Mouse (Mus musculus): ENCODE measurements around the gene Sbno2.
"Not testable (repeated sequence)": the region's sequence is repeated elsewhere in the genome, so short reads cannot be mapped to it uniquely, and the experiment has no call there.

The Sbno2 gene

DNA sequence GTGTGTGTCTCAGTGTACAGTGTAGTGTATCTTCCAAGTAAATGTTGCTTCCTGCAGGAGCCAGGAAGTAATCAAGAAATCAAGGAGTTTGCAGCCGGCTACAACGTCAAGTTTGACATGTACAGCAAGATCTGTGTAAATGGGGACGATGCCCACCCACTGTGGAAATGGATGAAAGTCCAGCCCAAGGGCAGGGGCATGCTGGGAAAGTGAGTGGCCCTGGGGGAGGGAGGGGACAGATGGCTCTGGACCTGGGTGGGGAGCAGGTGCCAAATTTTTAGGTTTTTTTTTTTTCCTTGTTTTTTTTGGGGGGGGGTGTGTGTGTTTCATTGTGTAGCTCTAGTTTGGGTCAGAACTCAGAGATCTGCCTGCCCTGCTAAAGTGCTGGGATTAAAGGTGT is 50.5 kb downstream of the Sbno2 start:
- DNase-seq, result not testable (repeated sequence)

DNA sequence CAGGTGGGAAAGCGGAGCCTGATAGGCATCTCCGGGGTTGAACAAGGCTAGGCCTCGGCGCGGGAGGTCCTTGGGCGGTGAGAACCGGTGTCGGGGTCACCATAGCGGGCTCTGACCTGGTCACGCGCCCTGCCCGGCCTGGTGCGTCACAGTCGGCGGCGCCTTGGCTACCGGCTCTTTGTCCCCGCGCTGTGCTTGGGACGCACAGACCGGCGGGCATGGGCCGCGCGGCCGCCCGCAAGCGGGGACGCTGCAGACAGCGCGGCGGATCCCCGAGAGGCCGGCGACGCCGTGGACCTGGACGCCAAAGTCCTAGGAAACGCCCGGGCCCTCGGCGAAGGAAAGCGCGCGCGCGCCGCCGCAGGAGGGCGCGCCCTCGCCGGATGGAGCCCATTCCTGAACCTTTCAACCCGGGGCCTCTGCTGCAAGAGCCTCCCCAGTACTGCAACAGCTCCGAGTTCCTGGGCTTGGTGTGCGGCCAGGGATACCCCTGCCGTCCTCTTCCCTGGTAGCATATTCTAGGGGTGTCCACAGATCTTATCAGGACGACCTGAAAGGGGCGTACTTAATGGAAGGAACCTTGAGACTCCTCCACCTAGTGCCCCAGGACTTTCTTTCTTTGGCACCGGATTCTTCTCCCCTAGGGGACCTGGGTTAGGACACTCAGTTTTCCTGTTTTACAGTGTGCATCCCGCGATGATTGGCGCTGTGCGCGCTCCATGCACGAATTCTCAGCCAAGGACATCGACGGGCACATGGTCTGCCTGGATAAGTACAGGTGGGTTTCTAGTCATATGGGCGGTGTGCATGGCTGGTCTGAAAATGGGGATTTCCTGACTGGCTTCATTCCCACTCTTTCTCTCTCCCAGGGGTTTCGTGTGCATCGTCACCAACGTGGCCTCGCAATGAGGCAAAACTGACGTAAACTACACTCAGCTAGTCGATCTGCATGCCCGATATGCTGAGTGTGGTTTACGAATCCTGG is 51.2 kb downstream of the Sbno2 start:
- peak; percentile 86 for DNase-seq

DNA sequence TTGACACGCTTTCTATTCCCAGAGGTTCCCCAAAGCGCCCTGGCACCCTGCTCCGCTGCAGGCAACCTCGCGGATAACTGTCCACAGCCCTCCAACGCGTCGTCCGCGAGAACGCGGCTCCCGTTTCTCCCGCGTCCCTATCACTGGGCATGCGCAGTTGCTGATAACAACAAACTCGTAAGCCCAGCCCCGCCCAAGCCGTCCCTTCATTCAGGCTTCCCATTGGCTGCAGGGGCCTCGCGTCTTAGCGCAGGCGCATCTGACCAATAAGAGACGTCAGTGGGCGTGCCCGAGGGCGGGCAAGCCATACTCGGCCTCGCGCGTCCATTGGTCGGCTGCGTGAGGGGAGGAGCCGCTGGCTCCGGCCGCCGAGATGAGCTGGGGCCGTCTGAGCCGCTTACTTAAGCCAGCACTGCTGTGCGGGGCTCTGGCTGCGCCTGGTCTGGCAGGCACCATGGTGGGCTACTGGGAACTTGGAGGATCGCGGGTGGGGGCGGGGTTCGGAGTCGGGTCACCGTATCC is 52.1 kb downstream of the Sbno2 start:
- DNase-seq, result peak; percentile 100

DNA sequence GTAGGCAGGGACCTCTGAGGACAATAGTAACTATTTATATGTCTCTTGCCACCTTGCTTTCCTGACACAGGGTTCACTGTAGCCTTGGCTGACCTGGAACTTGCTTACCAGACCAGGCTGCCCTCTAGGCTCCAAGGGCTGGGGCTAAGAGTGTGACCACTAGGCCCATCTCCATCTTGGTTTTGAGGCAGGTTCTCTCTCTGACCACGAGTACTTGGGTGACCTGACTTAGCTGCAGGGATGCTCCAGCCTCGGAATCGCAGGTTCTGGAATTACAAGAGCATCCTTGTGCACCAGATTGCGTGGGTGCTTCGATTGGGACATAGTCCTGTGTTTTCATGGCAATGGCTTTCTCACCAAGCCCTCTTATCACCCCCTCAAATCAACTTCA is 53.0 kb downstream of the Sbno2 start:
- DNase-seq, result no peak

DNA sequence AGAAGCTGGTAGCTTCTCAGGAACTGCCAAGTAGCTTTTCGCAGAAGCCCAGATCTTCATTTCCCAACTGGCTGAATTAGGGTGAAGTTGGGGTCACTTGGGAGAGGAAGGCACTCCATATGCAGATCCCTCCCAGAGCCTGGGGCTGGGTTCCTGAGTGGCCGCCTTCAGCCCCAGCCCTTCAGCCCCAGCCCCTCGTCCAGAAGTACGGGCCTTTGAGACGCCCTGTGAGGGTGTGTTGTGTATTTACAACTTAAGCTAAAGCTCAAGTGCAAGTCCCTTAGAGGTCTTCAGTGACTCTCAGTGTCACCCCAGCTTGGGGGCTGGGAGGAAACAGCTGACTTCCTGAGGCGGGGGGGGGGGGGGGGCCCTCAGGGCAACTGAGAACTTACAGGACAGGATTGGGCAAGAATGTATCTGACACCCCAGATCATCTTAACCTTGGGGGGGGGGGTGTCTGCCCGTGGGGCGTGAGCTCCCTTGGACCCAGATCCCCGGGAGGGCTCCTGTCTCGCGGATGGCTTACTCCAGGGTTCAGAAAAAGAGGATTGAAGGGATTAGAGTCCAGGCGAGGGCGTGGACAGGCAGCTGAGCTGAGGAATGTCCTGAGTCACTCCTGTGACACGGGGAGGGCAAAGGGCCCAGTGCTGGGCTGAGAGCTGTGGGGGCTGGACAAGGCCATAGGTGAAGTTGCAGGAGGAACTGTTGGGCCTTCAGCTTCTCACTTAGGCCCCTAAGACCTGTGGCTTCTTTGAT is 53.6 kb downstream of the Sbno2 start:
- DNase-seq, result peak; percentile 79

DNA sequence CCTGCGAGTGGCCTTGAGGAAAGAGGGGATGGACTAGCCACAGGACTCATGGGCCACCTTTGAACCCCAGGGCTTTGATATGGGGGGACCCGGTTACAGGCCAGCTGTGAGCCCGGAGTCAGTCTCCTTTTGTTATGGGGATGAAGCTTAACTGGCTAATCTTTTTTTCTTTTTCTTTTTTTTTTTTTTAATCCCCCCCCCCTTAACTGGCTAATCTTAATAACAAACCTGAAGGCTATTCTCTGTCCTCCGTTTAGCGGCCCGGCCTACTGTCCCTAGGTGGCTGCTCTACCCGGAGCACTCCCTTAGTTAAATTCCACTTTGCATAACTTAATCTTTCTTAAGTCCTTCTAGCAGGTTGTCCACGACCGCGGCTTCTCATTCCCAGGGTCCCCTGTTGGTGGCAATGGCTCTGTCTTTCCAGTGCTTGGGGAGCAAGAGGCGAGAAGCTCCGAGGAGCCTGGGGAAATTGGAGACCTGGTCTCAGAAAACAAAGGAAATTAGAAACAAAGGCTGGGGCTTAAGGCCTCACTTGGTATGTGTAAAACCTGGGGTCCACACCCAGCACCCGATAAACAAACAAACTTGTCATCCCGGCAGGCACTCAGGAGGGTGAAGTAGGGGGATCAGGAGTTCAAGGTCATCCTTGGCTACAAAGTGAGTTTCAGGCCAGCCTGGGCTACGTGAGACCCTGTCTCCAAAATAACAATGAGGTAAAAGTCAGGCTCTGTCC is 54.3 kb downstream of the Sbno2 start:
- no peak for DNase-seq

DNA sequence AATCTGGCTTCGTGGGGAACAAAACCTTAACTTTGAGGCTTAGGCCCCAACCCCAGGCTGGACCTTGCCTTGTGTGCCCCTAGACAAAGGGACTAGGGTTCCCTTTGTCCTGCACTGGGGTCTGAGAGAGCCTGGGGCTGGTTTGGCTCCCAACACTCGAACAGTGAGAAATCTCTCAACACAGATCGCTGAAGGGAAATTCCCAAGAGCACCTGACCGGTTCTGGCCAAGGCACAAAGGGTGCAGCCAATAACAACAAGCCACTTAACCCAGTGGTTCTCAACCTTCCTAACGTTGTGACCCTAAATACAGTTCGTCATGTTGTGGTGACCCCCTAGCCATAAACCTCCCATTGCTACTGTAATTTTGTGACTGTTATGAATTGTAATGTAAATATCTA is 55.1 kb downstream of the Sbno2 start:
- DNase-seq, result no peak

DNA sequence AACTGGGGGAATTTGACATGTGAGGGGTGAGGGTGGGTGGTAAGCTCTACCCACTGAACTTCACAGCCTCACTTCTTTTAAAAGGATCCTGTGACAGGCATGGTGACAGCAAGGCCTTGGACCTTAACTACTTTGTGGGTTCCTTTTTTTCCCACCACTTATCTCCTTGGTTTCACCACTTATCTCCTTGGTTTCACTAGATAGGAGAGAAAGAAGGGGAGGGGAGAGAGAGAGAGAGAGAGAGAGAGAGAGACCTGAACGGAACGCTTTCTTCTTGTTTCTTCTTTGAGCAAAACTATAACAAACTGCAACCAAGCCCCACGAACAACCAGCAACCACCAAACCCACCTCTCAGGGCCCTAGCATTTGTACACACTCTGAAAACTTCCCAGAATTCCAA is 56.5 kb downstream of the Sbno2 start:
- no peak for DNase-seq

DNA sequence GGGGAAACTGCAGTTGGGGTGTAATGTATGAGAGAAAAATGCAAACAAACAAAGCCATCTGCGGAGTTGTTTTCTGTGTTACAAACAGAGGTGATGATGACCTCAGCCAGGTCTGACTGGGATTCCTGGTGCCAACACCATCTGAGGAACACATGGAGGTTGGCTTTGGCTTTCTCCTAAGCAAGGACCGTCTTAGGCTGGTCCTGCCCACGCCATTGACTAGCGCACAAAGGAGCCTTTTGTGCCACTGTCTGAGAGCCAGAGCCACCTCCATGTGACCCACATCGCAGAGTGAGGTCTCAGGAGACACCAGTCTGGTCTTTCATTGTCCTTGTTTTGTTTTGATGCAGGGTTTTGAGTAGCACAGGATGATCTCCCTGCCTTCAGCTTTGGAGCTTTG is 57.0 kb downstream of the Sbno2 start:
- no peak for DNase-seq

DNA sequence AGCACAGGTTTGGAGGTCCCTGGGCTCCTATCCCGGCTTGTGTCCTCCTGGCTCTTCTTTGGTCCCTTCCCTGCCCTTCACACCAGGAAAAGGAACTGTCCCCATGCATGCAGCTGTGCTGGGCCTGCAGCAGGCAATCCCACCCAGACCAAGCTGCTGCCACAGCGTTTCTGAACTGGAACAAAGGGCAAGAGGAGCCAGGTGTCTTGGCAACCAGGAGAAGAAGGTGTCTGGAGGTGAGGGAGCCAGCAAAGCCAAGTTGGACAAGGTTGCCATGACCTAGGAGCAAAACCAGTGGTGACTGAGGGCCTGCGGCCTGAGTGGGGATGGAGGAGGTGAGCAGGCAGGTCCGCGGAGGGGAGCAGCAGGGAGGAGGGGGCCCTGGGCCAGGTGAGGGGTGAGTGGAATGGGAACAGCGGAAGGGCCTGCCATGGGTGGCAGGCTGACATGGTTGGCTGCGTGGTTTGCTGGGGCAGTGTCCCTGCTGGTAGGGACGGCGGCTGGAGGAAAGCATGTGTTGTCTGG is 58.3 kb downstream of the Sbno2 start, which contains the start of gene Gpx4:
Gene Gpx4, plus strand, starts transcription at position 126 of the 525 bp plus-strand sequence.
- no peak for DNase-seq

DNA sequence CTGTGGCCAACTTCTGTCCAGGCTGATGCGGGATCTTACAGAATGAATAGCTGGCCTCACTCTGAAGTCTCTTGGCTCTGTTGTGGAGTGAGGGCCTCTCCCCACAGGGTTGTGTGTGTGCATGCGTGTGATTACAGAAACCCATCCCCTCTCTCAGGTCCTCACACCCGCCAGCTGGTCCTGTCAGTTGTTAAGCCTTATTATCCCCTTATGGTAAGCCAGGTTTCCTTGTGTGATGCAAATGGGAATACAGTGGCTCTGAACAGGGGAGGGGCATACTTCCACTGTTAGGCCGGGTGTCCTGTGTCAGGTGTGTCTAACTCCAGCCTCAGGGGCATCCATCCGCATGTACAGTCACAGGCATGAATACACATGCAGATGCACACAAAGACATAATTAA is 59.6 kb downstream of the Sbno2 start:
- DNase-seq, result no peak

DNA sequence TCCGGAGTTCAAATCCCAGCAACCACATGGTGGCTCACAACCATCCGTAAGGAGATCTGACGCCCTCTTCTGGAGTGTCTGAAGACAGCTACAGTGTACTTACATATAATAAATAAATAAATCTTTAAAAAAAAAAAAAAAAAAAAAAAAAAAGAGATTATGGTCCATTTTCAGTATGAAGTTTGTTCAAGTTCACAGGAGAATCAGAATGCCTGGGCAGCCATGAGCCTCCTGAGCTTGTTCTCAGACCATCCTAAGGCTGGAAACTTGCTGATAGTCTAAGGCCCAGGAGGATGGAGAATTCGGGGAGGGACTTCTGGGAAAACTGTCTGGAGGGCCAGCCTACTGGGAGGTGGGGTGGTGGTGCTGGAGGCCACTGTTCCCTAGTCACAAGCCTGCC is 60.0 kb downstream of the Sbno2 start:
- DNase-seq, result not testable (repeated sequence)

DNA sequence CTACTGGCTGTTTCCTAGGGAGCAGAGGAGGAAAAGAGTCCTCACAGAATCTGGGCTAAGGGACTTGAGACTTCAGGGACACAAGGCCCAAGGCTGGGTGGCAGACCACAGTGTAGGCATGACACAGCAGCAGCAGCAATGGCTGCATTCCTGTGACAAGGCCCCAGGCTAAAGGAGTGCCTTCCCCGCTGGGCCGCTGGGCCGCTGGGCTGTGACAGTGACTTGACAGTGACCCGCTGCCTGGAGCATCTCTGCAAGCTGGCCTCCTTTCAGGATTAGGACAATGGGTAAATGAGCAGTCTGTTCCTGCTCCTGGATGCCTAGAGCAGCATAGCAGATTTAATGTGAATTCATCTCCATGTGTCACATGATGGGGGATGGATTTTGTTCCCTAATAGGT is 61.3 kb downstream of the Sbno2 start:
- DNase-seq, result no peak

DNA sequence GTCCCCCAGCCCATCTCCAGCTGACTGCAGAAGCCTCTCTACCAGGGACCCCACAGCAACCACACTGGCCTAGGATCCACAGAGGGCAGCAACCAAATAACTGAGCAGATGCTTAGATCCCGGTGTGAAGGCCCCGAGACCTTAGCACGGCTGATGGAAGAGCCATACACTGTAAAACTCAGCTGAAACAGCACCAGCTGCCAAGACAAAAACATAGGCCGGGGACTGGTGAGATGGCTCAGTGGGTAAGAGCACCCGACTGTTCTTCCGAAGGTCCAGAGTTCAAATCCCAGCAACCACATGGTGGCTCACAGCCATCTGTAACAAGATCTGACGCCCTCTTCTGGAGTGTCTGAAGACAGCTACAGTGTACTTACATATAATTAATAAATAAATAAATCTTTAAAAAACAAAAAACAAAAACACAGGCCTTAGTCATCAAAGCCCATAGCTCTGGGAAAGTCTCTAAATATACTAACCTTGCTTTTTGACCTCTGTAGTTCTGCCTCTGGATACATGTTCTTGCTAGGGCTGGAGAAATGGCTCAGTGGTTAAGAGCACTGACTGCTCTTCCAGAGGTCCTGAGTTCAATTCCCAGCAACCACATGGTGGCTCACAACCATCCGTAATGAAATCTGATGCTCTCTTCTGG is 63.8 kb downstream of the Sbno2 start:
- not testable (repeated sequence) for DNase-seq

DNA sequence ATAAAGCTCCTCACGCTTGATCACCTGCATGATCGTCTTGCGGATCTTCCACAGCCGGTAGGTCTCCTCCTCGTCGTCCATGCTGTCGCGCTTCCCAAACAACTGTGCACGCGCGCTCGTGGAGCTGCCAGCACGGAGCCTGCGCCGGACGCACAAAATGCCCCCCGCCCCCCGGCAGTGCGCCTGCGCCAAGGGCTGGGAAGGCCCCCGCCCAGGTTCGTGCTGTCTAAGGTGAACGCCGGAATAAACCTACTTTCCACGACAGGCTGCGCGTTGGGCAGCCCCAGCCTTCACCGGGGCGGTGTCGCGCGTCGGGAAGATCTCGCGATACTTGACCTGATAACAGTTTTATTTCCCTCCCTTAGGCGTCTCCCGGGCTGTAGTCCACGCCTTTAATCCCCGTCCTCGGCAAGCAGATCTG is 65.8 kb downstream of the Sbno2 start, which contains the start of gene Polr2e:
Gene Polr2e, minus strand, starts transcription at position 237 of the 421 bp plus-strand sequence.
- DNase-seq, result peak; percentile 98

DNA sequence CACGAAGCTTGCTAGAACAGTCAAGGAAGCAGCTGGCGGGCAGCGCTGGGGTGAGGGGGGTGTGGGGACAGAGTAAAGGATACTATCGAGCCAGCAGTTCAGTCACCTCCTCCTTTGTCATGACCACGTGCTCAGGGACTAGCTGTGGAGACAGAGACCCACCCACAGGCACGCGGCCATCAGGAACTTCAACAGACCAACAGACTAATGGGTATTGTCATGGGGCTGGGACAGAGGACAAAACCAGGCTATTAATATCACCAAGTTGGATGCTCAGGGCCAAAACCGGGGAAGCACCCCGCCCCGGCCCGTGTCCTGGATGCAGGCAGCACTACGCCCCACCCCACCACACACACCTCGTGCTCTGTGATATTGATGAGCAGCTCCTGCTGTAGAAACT is 68.5 kb downstream of the Sbno2 start:
- no peak for DNase-seq

DNA sequence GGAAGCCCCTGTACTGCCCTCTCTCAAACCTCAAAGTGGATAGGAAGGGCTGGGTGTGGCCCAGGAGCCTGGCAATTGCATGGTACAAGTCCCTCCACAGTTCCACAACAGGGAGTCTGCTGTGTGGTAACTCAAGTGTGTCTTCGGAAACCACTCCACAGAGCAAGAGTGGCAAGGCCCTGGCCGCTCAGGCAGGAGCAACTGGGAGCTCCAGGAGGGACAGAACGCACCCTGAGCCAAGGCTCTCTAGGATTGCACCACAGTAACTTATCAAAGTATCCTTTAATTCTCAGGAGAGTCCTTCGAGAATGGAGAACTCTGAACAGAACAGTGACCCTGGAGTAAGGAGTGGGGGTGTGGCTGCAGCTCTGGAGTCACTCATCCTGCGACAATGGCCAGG is 69.7 kb downstream of the Sbno2 start:
- DNase-seq, result peak; percentile 44

DNA sequence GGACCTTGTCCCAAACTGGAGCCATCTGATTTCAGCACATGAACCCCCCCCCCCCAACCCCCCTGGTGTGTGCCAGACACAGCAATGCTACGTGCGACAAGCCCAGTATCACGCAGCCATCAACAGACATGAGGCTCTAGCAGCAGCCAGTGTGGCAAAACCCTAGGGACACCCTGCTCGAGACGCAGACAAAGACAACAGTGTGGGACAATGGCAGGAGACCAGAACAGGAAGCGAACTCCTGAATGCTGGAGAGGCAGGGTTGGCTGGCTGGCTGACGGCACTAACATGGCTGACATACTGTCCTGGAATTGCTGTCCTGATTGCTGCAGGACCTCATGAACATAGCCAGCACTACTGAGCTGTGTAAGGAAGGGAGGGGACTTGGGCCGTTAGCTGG is 70.2 kb downstream of the Sbno2 start:
- DNase-seq, result no peak

DNA sequence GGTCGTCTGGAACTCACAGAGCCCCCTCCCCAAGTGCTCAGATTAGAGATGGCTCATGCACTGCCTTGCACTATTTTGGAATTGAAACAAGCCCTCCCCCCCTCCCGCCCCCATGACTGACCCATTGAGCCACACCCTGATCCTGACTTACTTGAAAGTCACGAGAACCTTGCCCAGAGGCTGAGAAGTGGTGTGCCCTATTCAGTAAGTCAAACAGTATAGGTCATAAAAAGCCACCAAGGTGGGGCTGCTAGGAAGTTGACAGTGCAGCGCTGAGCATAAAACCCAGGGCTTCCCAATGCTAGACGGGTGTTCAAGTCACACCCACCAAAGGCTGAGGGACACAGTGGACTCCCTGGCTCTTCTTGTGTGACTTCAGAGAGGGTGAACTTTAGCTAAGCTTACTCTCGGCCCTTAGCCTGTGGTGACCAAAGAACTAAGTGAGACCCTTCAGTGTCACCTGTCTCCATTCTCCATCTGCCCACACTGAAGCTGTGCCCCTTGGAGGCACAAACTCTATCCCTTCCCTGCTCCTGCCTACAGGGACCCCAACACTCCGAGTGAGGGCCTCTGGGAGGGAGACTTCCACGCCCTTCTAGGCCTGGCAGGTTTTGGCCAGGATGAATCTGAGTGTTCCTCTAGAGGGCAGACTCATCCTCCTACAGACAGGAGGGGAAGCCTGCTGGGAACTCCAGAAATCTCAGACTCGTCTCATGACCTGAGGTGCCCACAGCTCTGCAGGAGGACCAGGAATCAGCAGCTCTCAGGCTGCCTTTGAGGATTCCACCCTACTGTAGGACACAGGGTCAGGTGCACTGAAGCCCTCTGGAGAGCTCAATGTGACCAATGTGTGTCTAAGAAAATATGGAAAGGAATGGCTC is 71.6 kb downstream of the Sbno2 start:
- DNase-seq, result peak; percentile 82

DNA sequence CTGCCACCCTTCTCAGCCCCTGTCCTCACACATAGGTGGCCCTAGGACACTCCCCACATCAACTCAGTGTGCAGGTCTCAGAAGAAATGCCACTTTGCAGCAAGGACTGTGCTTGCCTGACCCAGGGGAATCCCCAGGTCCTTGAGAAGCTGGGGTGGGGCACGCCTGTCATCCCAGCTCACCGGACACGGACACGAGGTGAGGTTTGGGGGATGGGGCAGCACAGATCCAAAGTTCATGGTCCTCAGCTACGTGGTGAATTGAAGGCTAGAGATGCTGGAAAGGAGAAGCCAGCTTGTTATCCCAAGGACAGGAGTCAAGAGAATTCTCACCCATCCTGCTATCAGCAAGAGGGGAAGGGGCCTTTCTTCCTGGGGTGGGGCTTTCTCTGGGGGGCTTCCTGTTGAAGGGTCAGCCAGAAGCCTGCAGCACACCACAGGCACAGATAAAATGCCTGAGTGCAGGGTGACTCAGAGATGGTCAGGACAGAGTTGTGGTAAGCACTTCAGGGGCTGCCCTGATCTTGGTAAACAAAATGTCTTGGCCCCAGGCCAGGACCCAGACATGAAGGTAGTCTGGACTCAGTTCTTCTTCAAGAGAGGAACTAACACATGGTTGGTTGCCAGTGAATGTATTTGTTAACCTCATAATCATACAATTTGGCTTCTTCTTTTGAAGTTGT is 72.4 kb downstream of the Sbno2 start:
- DNase-seq, result peak; percentile 84
